Mouse (Mus musculus): ENCODE data around the gene Tiam2. TPM values are rescaled to one million over a fixed set of nuclear protein-coding genes. Genes with fewer than 3 reads are reported as not detected.
A peak's percentile ranks its signal among the peaks of the same experiment; 100 is the strongest.

Tiam2 gene
- total RNA-seq, 2 experiments from 2014 or later = 2.2 to 7.2 TPM

DNA sequence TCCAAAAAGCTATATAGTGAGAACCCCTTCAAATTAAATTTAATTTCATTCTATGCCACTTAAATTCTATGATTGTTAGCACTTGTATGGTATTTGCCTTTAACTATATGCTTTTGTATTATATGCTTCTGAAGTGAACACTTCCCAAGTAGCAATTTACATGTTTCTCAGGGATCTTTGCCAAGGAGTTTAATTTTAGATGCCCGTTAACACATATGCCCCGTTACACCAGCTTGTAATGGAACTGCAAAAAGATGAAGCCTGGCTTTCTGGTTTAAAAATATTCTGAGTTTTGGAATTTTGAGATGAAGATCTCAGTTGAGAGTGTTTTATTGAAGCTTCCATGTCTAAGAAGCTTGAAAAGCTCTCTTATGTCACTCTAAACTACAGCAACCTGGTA is 67.6 kb downstream of the Tiam2 start:
- no peak for DNase-seq (ENCODE audit: low spot score)

DNA sequence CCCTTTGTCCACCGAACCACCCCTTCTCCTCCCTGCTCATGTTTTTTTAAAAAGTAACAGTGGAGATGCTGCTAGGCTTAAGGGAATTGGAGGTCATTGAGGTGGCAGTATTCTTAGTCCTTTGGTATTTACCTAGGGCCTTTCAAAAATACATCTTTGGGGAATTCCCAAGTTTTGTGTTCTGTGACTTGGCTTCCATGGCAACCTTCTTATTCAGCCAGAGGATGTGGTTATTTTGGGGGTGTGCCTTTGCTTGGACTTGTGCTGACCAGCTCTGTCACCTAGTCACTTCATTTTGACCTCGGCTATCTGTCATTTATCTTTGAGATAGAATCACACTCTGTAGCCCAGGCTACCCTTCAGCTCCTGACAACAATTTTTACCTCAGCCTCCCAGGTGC is 68.6 kb downstream of the Tiam2 start:
- DNase-seq (ENCODE audit: low spot score) = no peak

DNA sequence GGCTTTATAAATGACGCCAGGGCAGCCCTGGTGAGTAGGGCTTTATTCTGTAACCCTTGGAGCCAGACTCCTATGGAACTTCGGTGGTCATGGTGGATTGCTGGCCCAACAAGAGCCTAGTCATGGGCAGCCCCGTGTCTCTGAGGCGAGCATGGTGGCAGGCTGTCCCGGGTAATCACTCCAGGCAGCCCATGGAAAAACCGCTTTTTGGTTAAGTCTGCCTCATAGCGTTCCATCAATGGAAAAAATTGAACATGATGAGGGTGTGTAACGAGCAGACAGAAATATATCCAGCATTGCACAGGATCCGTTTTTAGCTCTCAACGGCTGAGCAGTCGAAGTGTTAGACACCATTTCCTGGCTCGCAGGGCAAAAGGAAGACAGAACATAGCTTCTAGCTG is 70.5 kb downstream of the Tiam2 start:
- no peak for DNase-seq (ENCODE audit: low spot score)

DNA sequence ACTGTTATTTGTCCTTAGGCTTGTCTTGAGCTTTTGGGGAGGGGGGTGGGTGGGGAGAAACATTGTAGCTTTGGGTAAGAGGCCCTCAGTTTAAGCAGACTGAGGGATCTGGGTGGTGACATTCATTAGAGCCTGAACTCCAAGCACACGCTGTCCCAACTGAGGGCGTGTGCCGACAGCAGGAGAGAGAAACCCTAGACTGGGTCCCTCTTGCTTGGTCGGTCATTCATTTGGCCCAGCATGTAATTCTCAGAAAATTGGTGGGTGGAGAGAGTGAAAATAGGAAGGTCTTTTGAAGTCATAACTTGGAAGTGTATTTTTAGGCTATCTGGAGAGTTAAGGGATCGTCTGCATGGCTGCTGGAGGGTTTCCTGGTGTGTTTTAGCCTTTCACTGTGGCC is 71.5 kb downstream of the Tiam2 start:
- peak; percentile 16 for DNase-seq (ENCODE audit: low spot score)

DNA sequence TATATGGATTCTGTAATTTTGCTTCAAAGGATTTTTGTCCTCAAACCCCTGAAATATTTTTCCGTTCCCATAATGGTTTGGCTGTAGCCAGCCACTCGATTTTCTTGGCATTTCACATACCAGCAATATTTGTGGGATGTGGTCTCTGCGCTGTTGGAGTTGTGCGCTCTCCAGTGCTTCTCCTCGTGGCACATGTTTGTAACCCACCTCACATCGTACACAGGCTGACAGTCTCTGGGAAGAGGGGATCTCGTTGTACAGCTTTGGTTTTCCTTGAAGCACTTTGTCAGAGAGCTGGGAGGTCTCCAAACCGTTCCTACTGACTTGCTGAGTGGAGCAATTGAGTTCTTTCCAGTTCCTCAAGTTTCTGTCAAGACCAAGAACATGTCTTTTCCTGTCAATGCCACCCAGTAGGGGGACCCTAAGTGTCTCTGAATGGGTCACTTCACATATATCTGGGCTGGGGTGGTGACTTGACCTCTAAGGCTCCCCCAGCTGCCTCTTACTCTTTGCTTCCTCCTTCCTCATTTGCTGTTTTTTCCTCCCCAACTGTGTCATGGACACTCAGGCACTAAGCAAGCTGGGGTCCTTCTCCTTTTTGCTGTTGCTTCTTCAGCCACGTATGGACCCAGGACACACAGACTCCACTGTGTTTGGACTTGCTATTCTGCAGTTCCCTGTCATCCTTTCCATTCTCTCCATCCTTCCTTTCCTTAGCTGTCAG is 79.1 kb downstream of the Tiam2 start:
- DNase-seq (ENCODE audit: low spot score) = no peak

DNA sequence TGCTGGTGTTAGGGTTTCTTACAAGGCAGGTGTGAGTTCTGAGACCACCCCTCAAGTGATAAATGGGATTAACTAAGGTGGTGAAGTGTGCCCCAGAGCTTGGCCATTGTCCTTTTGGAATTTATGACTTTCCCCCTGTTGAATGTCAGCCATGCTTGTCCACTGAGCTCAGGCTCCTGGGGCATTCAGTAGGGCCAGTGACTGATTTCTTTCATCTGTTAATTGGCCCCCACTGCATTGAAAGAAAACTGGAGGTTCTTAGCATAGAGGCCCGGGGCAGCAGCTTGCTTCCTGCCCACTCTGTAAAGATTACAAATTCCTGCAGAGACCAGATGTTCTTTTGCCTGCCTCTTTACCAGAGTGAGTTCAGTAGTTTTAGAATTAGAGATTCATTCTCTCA is 80.7 kb downstream of the Tiam2 start:
- DNase-seq (ENCODE audit: low spot score) = no peak

DNA sequence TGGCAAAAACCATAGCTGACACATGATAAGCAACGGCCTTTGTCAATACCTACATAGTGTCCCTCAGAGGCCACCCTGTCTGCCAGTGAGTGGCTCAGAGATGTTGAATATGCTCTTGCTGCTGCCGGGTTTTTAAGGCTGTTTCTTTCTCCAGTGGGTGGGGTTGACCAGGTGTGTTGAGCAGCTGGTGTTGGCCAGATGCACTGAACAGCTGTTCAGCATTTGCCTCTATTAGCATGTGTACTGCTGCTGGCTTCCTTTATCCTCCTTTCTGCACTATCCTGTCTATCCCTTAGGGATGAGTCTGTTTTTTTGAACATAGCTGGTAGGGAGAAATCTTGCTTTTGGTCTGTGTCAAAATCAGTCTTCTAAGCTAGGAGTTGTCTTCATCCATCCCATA is 83.9 kb downstream of the Tiam2 start:
- no peak for DNase-seq (ENCODE audit: low spot score)

DNA sequence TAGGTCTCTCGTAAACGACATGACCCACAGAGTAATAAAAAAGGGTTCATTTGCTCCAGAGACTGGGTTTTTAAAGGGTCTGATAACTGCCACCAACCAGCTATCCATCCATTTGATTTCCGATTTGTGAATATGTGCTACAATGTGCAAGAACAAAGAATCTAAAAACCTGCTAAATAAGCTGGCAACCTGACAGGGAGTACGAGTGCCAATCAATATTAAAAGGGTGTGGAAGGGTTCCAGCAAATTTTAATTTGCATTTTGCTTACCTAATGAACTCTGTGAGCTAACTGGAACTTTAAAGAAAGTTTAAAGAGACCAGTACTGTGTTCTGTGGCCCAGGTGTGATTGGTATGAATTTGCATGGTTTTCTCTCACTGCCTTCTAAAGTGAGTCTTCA is 86.4 kb downstream of the Tiam2 start:
- no peak for DNase-seq (ENCODE audit: low spot score)

DNA sequence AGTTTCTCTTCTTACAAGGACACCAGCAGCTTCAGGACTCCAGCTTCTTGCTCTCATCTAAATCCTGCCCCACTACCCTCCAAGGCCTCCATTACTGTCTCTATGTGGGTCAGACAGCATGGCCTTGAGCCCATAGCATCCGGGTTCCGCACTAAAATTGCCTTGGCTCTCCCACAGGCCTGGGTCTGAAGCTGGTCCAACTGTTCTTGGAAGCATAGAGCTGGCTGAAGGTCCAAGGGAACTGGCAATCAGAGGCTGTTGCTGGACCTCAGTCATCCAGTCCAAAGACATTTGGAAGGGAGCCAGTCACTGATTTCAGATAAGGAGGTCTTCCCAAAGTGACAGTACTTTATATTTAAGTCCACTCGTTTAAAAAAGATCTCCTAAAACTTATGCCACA is 89.2 kb downstream of the Tiam2 start:
- DNase-seq (ENCODE audit: low spot score) = peak; percentile 66

DNA sequence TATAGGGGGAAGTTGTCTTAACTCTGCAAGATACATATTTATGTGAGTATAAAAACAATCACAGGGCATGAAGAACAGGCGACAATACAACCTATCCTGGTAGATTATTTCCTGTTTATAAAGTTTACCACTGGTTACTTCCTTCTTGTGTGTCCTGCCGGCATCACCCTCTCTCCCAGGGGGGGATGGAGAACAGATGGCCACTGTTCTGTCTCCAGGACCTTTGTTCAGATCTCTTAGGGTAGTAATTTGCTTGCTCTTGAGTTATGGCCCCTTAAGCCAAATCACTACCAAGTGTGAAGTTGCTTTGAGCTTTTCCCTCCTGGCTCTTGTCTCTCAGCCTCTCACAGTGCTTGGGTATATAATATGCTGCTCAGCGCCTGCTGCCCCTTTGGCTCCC is 90.0 kb downstream of the Tiam2 start:
- no peak for DNase-seq (ENCODE audit: low spot score)

DNA sequence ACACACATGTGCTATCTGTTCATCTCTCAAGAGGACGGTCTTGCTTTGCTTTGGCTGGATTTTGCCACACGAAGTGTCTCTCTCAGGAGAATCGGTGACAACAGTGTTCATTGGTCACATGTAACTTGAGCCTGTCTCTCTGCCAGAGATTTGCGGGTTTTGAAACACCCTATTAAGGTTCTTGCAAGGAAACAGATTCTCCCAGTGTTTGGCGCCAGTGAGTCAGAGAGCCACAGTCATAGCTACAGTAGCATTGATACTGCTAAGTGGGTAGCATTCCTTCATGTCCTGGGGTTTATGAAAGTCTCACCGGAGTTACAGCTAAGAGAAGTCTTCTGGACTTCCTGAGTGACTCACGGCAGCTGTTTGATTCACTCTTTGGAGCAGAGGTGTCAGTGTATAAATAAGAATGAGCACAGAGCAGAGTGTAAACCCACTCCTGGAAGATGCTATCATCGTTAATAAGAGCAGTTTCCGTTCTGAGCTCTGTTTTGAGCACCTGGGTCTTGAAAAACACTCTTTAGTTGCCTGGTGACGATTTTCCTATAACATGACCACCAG is 93.1 kb downstream of the Tiam2 start:
- no peak for DNase-seq (ENCODE audit: low spot score)

DNA sequence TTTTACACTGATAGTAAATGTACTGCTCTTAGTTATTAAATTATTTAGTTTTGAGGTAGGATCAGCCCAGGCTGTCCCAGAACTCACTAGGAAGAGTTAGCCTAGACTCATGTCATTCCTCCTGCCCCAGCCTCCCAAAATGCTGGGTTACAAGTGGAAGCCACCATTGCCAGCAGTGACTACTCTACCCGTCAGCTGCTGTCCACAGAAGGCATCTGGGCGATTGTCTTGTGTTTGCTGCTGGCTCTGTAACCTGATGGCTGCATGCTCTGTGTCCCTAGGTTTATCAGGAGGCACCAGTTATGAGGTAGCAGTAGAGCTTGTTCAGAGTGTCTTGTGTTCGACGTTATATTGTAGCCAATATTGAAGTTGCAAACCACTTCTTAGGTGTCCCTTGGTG is 93.8 kb downstream of the Tiam2 start:
- no peak for DNase-seq (ENCODE audit: low spot score)

DNA sequence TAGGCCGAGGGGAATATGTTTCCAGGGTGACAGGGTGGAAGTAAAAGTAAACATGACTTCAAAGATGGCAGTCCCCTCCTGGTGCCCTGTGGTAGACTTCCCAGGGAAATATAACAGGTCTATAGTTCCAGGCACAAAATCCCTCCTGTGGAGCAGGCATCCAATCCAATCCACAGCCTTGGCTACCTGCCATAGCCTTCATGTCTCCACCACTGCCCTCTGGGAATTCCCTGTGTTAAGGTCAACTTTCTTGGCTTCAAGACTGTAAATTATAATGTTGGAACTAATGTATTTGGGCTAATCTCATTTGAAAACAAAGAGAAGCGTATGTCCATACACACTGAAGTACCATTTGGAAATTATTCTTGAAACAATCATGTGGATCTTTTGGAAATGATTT is 97.0 kb downstream of the Tiam2 start:
- DNase-seq (ENCODE audit: low spot score) = no peak

DNA sequence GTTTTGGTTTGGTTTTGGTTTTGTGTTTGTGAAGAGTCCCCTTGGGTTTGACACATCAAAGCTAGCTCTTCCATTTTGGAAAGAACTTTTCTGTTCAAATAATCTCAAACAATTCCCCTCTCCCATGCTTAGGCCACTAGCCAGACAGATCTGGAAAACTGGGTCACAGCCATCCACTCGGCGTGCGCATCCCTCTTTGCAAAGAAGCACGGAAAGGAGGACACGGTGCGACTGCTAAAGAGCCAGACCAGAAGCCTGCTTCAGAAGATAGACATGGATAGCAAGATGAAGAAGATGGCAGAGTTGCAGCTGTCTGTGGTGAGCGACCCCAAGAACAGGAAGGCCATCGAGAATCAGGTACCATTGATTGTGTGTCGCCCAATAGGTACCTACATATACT is 102.3 kb downstream of the Tiam2 start:
- no peak for DNase-seq (ENCODE audit: low spot score)

DNA sequence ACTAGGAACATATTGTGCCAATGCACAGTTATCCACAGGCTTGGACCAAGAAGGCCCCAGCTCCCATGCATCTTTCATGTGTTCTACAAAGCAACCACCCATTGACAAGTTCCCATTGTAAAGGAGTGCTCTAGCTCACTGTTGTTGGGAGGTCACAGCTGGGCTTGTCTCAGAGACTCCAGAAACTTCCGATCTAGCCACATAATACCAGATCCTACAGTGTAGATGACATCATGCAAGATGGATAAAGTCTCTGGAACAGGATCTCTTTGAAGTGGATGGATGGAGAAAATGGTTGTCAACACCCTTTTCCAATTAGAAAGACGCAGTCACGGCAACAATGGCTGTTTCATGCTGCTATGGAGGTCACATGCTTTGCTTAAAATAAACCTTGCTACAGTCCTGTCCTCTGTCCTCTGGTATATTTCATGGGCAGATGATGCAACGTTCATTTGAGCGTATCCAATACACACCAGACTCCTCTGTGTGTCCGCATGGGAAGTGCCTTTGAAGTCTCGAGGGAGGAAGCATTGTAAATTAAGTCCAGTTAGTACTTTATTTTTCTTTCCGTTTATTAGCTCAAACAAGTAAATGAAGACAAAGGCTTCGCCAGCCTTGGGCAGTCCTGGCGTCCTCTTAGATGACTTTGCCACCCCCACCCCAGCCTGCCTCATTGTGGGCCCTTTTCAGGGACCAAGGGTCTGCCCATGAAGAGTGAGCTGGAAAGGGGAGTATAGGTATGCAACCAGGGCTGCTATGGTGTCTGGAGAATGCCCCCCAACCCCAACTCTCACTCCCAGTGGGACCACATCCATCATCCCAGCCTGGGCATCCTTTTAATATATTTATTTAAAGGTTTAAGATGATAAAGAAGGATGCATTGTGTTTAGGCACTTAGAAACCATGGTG is 106.5 kb downstream of the Tiam2 start:
- no peak for DNase-seq (ENCODE audit: low spot score)

DNA sequence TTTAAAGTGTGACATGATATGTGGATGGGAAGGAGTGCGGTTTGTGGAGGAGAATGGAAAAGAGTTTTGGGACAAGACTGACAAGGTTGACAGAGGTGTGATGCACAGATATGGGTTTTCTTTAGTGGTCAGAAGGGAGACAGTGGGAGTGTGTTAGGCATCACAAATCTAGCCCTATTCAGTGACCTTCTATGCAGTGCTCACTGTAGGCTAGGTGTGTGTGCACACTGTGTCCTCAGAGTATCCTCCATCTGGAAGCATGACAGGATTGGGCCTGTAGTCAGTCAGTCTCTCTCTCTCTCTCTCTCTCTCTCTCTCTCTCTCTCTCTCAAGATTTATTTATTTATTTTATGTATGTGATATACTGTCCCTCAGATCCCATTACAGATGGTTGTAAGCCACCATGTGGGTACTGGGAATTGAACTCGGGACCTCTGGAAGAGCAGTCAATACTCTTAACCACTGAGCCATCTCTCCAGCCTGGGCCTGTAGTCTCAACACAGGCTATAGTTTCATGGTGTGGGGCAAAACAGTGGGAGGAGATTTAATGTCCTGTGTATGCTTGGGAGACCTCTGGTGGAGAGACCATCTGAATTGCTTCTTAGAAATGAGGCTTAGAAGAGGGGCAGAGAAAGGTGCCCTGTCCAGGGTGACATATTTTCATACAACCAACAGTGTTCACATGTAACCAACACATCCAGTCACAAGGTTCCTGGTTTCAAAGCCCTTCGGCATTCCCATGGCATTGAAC is 107.3 kb downstream of the Tiam2 start:
- DNase-seq (ENCODE audit: low spot score) = no peak

DNA sequence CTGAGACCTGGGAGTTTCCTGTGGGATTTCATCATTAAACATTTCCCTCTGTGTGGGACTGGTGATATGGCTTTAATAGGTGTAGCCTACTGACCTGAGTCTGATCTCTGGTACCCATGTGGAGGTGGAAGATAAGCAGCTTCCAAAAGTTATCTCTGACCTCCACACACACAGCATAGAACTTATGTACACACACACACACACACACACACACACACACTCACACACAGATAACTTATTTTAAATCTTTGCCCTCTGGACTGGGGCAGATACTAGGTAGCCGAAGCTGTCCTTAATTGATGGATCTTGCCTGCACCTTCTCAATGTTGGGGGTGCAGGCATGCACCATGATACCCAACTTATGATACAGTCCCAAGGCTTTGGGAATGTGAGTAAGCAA is 108.9 kb downstream of the Tiam2 start:
- no peak for DNase-seq (ENCODE audit: low spot score)

DNA sequence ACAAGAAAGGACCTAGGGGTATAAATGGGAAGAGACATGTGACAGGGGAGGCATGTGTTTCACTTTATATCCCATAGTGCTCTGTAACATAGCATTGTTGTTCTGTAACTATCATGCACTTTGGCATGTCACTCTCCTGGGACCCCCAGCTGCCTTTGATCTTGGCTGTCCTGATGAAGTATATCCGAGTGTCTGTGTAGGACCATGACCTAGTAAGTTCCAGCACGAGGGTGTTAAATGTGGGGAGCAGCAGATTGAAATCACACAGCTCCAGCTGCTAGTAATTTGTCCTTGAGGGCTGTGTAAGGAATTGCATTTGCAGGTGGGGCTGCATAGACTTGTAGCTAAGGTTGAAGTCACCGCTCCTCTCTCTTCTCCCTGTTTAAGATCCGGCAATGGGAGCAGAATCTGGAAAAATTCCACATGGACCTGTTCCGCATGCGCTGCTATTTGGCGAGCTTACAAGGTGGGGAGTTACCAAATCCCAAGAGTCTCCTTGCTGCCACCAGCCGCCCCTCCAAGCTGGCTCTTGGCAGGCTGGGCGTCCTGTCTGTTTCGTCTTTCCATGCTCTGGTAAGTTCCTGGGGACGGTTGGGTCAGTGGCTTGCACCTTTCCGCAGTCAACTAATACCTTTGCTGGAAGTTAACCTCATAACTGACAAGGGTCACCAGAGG is 110.6 kb downstream of the Tiam2 start:
- DNase-seq (ENCODE audit: low spot score) = no peak

DNA sequence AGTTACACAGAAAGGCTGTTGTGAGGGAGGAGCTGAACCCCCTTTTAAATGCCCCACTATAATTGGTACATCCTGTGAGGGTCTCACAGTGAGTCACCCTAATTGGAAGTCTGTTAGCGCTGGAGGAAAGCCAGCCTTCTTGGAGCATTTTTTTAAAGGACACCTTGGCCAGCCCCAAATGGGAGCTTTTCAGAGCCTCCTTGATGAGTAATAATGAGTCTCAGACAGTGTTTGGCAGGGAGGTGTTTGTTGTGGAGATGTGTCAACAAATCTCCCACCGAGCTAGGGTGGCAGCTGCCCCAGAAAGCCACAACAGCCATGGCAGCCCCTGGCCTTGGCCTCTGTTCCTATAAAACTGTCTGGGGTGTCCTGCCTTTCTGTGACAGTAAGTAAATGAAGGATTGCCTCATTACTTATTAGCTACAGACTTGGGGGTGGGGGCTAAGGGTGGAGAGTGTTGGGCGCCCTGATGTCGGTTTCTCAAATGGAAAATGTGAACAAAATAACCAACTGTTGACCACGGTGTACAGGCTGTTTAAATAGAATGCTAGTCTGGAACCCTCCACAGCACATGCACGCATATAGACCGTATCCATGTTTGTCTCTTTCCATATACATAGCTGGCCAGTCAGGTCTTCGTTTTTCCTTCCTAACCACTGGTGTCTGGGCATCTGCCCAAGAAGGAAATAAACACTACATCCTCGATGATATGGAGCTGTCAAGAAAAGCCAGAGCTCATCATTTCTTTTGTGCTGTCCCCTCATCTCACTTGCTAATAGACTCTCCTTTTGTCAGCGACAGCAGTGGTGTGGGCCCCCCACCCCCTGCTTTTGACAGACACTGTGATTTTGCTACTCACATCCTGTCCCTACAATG is 116.4 kb downstream of the Tiam2 start:
- no peak for DNase-seq (ENCODE audit: low spot score)

DNA sequence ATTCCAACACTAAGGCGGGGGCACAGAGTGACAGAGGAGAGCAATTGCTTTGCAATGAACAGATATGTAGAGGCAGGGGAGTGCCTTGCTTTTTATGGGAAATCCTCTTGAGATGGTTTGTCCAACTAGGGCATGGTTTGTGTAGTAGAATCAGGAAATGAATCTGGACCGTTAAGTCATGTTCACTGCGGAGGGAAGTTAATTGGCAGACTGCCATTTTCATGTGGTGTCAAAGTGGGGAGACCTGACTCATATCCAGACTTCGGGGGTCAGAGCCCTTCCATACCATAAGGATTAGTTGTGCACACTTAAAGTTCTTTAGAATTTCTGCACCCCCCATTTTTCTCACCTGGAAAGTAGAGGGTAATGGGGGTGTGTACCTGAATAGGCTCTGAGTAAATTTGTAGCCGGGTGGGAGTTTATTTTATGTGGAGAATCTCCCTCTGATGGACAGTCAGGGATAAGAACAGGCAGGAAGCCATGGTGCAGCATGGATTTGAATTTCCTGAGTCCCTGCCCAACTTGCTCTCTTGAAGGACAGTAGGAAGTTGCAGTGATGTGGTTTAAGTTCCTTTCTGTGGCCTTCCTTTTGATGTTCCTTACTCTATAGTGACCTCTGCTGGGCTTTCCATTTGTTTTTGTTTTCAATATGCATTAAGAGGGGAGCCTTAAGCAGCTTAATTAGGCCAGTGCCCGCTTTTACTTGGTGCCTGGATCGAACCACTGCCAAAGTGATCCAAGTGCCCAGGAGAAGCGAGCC is 120.0 kb downstream of the Tiam2 start:
- DNase-seq (ENCODE audit: low spot score) = peak; percentile 33
